Mouse (Mus musculus) heart, embryonic 12.5 days (tissue): Measurements from ENCODE around the gene Gabra2. TPM values are rescaled to one million over a fixed set of nuclear protein-coding genes. Genes with fewer than 3 reads are reported as not detected.
A peak's percentile ranks its signal among the peaks of the same experiment; 100 is the strongest.

ENCODE experiments used
- ATAC-seq: fragments of 200-750 bp; cut with Nextera tagmentation; 2 replicates; pipeline ENCODE4 v1.8.0; 2017; ENCODE audit warnings: moderate TSS enrichment, moderate library complexity; ENCODE audit not compliant: insufficient number of reproducible peaks, low FRiP score
- H3K27ac ChIP-seq: fragments of 300-500 bp; sonication (generic); 2 replicates; pipeline ENCODE4 v1.5.1; 2016; ENCODE audit warnings: mild to moderate bottlenecking, moderate library complexity; ENCODE audit not compliant: poor library complexity, severe bottlenecking
- H3K27me3 ChIP-seq: fragments of 300-500 bp; sonication (generic); replicated peaks from 2 replicates; pipeline ENCODE4 v1.6.1; 2016; ENCODE audit warnings: mild to moderate bottlenecking, moderate library complexity
- H3K36me3 ChIP-seq: fragments of 300-500 bp; sonication (generic); 2 replicates; pipeline ENCODE4 v1.6.1; 2016; ENCODE audit warnings: mild to moderate bottlenecking, moderate library complexity
- H3K4me1 ChIP-seq: fragments of 300-500 bp; sonication (generic); replicated peaks from 2 replicates; pipeline ENCODE4 v1.6.1; 2016; ENCODE audit warnings: mild to moderate bottlenecking
- H3K4me2 ChIP-seq: fragments of 300-500 bp; sonication (generic); 2 replicates; pipeline ENCODE4 v1.6.1; 2016; ENCODE audit warnings: mild to moderate bottlenecking, moderate library complexity
- H3K4me3 ChIP-seq: fragments of 300-500 bp; sonication (generic); 2 replicates; pipeline ENCODE4 v1.5.1; 2016; ENCODE audit warnings: mild to moderate bottlenecking
- H3K9ac ChIP-seq: fragments of 300-500 bp; sonication (generic); 2 replicates; pipeline ENCODE4 v1.6.1; 2016; ENCODE audit warnings: mild to moderate bottlenecking, moderate library complexity
- H3K9me3 ChIP-seq: fragments of 300-500 bp; sonication (generic); replicated peaks from 2 replicates; pipeline ENCODE4 v1.6.1; 2016; ENCODE audit warnings: mild to moderate bottlenecking, moderate library complexity
- WGBS: fragments of 180-500 bp; shearing (Covaris S2); methylation state at CpG from one replicate; pipeline ENCODE4 v1.1.7; 2016; 5-methylcytosine and 5-hydroxymethylcytosine counted together
- polyA plus RNA-seq: library from polyadenylated mRNA; unstranded; fragments of >200 nt; fragmentation: Nextera tagmentation; extraction: Ambion mirVana; gene quantifications from 2 replicates; pipeline ENCODE4 v1.2.1, GENCODE M21; 2016

Gene Gabra2
- 0.56 and 1.2 TPM in 2 replicates for polyA plus RNA-seq

DNA sequence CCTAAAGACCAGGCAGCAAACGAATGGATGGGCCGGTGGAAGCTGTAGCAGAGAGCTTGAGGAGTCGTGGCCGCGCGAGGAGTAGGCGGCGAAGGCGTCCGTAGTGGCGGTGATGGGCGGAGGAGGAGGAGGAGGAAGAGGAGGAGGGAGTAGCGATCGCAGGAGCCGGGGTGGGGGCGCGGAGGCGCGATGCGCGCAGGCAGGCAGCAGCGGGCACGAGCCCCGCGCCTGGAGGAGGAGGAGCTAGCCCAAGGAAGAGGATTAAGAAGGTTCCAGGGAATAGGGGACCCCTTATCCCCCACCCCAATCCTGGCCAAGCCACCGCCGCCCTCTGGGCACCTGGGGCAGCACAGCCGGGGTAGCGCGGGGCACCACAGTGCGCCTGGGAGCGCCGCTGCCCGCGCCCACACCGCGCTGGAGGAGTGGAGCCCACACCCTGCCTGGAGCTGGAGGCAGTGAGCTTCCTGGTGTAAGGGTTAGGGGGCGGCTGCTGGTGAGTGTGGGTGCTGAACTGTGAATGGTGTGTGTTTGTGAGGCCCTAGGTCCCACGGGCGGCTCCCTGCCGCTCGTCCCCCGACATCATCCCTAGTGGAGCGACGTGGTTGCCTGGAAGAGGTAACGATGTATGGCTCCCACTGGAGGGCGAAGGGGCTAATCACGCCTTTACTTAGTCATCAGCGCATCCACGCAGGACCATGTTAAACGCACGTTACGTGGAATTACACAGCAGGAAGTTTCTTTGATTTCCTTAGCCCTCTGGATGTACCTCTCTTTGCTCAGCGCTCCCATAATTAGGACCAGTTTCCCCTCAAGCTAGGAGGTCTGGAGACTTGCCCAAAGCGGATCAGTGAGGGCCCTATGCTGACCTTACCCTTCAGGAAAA lies at the start of gene Gabra2:
TSS of gene Gabra2 (minus strand) at position 125 of the 883 bp plus-strand sequence.
- peak within 1 kb of the TSS; percentile 100 for H3K4me2 ChIP-seq
- no peaks in the 10 kb centered on the region for H3K36me3 ChIP-seq
- no peak within 1 kb of the TSS for H3K27ac ChIP-seq
- peaks cover 10% of the 10 kb centered on the region; the same call in 1 of the 2 replicates for H3K27me3 ChIP-seq
- peak; percentile 67 for ATAC-seq
- no peaks in the 10 kb centered on the region for H3K9me3 ChIP-seq
- H3K4me3 ChIP-seq = peak within 1 kb of the TSS; percentile 66
- WGBS = under 1% methylated on average over 43 of the region's 55 CpGs
- H3K4me1 ChIP-seq = no peaks in the 10 kb centered on the region
- peak within 1 kb of the TSS; percentile 62 for H3K9ac ChIP-seq

DNA sequence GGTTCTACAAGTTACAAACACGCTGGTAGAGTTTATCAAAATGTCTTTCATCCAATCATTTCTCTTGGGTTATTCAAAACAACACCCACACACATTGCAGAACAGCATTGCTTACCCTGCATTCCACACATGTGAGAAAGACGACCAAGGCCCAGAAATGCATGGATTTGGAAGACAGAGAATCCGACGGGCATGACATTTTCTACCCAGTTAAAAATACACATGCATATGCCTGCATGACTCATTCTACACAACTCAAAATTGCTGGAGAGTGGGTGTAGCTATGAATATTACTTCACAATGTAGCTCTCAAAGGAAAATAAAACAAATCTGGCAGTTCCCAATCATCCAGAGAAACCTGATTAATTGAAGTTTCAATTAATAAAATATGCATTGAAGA lies 41.0 kb upstream of the Gabra2 start:
- 63% methylated on average over 4 of the region's 4 CpGs for WGBS

DNA sequence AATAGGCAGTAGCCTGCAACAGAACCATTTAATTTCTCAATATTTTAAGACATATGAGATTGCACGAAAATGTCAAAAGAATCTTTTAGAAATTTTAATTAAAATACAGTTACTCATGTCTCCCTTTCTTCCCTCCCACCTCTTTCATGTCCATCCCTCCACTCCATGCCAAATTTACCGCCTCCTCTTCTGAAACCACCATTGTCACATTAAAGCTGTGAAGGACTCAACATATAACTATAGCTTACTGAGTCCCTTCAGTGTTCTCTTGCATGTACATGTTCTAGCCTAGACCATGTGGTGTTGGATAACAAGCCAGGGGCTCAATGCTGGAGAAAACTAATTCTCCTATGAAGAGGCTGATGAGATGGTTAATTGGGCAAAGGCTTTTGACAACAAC lies 40.2 kb upstream of the Gabra2 start:
- Histone ChIP-seq H3K36me3 (no peaks in the 10 kb centered on the region), H3K4me2 (no peak overlapping the region), H3K4me1 (no peaks in the 10 kb centered on the region), H3K9ac (no peak overlapping the region), H3K9me3 (no peaks in the 10 kb centered on the region), H3K4me3 (no peak overlapping the region), H3K27me3 (no peaks in the 10 kb centered on the region), H3K27ac (no peak overlapping the region)
- 66% methylated on average over 2 of the region's 2 CpGs for whole genome bisulfite sequencing
- ATAC-seq = no peak

More for the DNA sequence above, 41.0 kb upstream of the Gabra2 start:
- H3K27me3 ChIP-seq = no peaks in the 10 kb centered on the region
- H3K9me3 ChIP-seq = 0 out of 2 replicates have a peak, but pooled peaks cover under 1% of the 10 kb centered on the region
- H3K4me2 ChIP-seq = no peak overlapping the region
- H3K36me3 ChIP-seq = no peaks in the 10 kb centered on the region
- no peak for ATAC-seq
- H3K27ac ChIP-seq = no peak overlapping the region
- no peak overlapping the region for H3K4me3 ChIP-seq
- no peaks in the 10 kb centered on the region for H3K4me1 ChIP-seq
- no peak overlapping the region for H3K9ac ChIP-seq

GRCm38 (mm10) chr5:71127721-71128120 lies 32.1 kb upstream of the Gabra2 start:
- no peaks in the 10 kb centered on the region for H3K27me3 ChIP-seq
- no peaks in the 10 kb centered on the region for H3K36me3 ChIP-seq
- H3K4me3 ChIP-seq = no peak overlapping the region
- no peak for ATAC-seq
- H3K27ac ChIP-seq = no peak overlapping the region
- WGBS = 69% methylated on average over 3 of the region's 3 CpGs
- no peak overlapping the region for H3K9ac ChIP-seq
- no peak overlapping the region for H3K4me2 ChIP-seq
- H3K9me3 ChIP-seq = no peaks in the 10 kb centered on the region
- no peaks in the 10 kb centered on the region for H3K4me1 ChIP-seq

DNA sequence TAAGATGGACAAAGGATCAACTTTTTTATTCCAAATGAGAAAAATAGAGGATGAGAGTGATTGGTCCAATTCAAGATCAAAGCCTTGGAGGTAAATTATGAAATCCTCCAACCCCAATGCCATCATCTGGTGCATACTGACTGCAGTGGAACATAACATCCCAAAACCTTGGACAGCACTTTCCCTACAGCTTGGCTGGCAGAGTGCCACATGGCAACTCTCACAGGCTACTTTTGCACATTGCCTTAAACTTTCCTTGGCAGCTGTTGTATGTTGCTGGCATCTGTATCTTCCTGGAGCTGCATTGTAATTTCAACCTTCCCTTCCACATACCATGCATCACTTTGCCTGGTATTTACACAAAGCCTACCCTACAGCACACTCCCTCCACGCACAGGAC lies 19.6 kb upstream of the Gabra2 start:
- no peak for ATAC-seq
- H3K4me2 ChIP-seq = no peak overlapping the region
- no peaks in the 10 kb centered on the region for H3K36me3 ChIP-seq
- no peak overlapping the region for H3K27ac ChIP-seq
- H3K9me3 ChIP-seq = no peaks in the 10 kb centered on the region
- H3K4me1 ChIP-seq = no peaks in the 10 kb centered on the region
- no peaks in the 10 kb centered on the region for H3K27me3 ChIP-seq
- no peak overlapping the region for H3K4me3 ChIP-seq
- no peak overlapping the region for H3K9ac ChIP-seq
- 71% methylated on average over 1 of the region's 1 CpGs for WGBS

- WGBS = under 1% methylated on average over 19 of the region's 19 CpGs
- no peak overlapping the region for H3K27ac ChIP-seq
Measured at GRCm38 (mm10) chr5:71095180-71095579, 469 bp downstream of the Gabra2 start.

DNA sequence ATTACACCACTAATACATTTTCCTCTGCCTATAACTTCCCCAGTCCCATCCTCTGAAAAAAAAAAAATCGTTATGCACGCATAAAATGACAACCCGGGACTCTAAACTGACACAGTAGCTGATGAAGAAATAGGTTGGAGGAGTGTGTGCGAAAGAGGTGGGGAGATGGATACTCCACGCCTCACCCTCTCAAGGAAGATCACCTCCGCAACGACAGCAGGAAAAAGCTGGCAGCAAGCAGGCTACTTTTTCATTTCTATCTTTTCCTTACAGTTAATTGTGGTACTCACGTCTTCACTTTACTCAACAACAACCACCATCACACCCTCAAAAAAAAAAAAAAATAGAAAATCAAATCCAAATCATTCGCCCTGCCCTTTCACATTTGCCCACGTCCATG lies 873 bp downstream of the Gabra2 start:
- WGBS = 27% methylated on average over 10 of the region's 10 CpGs
- no peak for ATAC-seq

More at GRCm38 (mm10) chr5:71095180-71095579, 469 bp downstream of the Gabra2 start:
- Histone ChIP-seq H3K9me3 (no peaks in the 10 kb centered on the region), H3K27me3 (peaks cover 10% of the 10 kb centered on the region; the same call in 1 of the 2 replicates), H3K36me3 (no peaks in the 10 kb centered on the region), H3K9ac (peak overlapping the region; percentile 62), H3K4me2 (peak overlapping the region; percentile 100), H3K4me1 (no peaks in the 10 kb centered on the region), H3K4me3 (peak overlapping the region; percentile 66)
- ATAC-seq = no peak

GRCm38 (mm10) chr5:71093807-71094206 lies 1.8 kb downstream of the Gabra2 start:
- peaks cover 10% of the 10 kb centered on the region; the same call in 1 of the 2 replicates for H3K27me3 ChIP-seq
- no peaks in the 10 kb centered on the region for H3K4me1 ChIP-seq
- H3K27ac ChIP-seq = no peak overlapping the region
- no peaks in the 10 kb centered on the region for H3K36me3 ChIP-seq
- no peaks in the 10 kb centered on the region for H3K9me3 ChIP-seq
- no peak overlapping the region for H3K4me2 ChIP-seq
- 70% methylated on average over 2 of the region's 2 CpGs for WGBS
- H3K4me3 ChIP-seq = no peak overlapping the region
- no peak for ATAC-seq
- H3K9ac ChIP-seq = no peak overlapping the region

More for the DNA sequence above, 873 bp downstream of the Gabra2 start:
- H3K36me3 ChIP-seq = no peaks in the 10 kb centered on the region
- no peaks in the 10 kb centered on the region for H3K9me3 ChIP-seq
- peak overlapping the region; percentile 66 for H3K4me3 ChIP-seq
- no peaks in the 10 kb centered on the region for H3K4me1 ChIP-seq
- H3K27me3 ChIP-seq = peaks cover 10% of the 10 kb centered on the region; the same call in 1 of the 2 replicates
- H3K4me2 ChIP-seq = peak overlapping the region; percentile 100
- no peak overlapping the region; the same call in 1 of the 2 replicates for H3K9ac ChIP-seq
- no peak overlapping the region for H3K27ac ChIP-seq

GRCm38 (mm10) chr5:71092475-71092874 lies 3.2 kb downstream of the Gabra2 start:
- Histone ChIP-seq H3K36me3 (no peaks in the 10 kb centered on the region), H3K4me1 (no peaks in the 10 kb centered on the region), H3K27me3 (peaks cover 10% of the 10 kb centered on the region; the same call in 1 of the 2 replicates), H3K27ac (no peak overlapping the region), H3K9ac (no peak overlapping the region), H3K4me3 (no peak overlapping the region), H3K9me3 (no peaks in the 10 kb centered on the region), H3K4me2 (no peak overlapping the region)
- no peak for ATAC-seq

DNA sequence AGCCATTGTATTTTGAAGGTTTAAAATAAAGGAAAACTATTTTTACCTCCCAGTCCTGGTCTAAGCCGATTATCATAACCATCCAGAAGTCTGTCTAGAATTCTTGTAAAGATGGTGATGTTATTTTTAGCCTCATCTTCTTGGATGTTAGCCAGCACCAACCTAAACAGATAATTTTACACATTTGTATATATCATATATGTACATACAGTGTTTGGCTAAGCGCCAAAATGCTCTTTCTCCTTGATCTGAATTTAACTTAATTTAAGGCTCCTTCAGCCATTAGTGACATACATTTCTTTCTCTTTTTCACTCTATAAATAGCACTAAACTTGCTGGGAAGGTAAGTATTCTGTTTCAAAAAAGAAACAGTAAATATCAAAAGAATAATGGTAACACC lies 3.7 kb downstream of the Gabra2 start:
- Histone ChIP-seq H3K4me3 (no peak overlapping the region), H3K4me2 (no peak overlapping the region), H3K4me1 (no peaks in the 10 kb centered on the region), H3K36me3 (no peaks in the 10 kb centered on the region), H3K27ac (no peak overlapping the region), H3K9ac (no peak overlapping the region), H3K27me3 (peaks cover 10% of the 10 kb centered on the region; the same call in 1 of the 2 replicates), H3K9me3 (no peaks in the 10 kb centered on the region)
- no peak for ATAC-seq
- WGBS = 68% methylated on average over 2 of the region's 2 CpGs

DNA sequence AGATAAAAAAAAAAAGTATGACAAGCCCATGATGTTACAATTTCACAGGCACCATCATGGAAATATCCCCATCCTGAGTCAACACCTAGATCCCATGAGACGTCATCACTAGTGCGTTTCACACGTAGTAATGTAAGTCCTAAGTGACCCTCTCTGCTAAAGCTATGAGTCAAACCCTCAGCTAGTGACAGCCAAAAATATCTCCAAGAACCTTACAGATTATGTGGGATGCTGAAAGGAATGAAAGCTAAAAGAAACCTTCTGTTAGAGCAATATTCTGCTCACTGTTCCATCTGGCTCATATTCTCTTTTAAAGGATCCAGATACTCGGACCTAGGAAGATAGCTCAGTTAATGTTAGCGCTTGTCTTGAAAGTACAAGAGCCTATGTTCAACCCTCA lies 16.8 kb downstream of the Gabra2 start:
- no peak for ATAC-seq
- Histone ChIP-seq H3K4me3 (no peak overlapping the region), H3K9me3 (no peaks in the 10 kb centered on the region), H3K4me2 (no peak overlapping the region), H3K4me1 (no peaks in the 10 kb centered on the region), H3K27me3 (no peaks in the 10 kb centered on the region), H3K9ac (no peak overlapping the region), H3K36me3 (no peaks in the 10 kb centered on the region), H3K27ac (no peak overlapping the region)
- WGBS = 77% methylated on average over 5 of the region's 5 CpGs
